Mouse (Mus musculus): Measurements from ENCODE around the gene Usp5.

DNA sequence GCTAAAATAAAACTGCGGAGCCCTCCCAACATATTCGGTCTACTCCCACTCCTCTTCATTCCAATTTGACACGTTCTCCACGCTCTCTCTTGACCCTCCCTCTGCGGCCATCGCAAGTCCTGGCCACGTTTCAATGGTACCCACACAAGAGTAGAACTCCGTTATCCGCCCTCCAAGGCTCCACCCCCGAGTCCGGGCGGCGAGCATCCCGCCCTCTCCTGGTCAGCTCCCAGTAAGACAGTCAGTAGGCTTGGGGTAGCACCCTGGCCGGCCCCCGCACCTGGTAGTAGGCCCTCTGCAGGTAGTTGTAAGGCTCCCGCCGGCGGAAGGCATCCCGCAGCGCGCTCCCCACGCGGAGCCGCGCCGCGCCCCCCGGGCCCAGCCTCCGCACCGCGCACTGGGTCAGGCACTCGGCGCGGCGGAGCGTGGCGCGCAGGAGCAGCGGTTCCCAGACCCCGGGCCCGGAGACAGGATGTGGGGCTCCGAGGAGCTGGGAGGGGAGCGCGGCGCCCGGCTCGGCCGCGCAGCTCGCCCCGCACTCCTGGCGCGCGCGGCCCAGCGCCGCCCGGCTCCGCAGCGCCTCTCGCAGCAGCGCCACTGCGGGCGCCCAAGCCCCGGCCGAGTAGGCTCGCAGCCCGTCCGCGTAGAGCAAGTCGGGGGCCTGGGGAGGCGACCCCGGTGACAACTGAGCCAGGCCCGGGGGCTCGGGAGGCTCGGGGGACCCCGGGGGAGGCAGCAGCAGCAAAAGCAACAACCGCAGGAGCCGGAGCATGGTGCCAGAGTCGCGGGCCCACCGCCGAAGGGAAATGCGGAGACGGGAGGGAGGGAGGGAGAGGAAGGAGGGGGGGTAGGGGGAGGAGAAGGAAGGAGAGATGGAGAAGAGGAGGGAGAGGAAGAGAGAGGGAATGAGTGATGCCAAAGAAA lies 27.9 kb upstream of the Usp5 start, which contains the start of gene P3h3:
- TF ChIP-seq CTCF (IDR thresholded peaks at IDR 0.05; ENCODE audit: low read depth, low read length), result peak; percentile 80
- no peak for TF ChIP-seq POLR2A (IDR thresholded peaks at IDR 0.05; ENCODE audit: insufficient read depth, low read length)
